ENCODE assay signal across 9 mouse cellular contexts in genomic region chr5:146221722-146222121, GRCm38 (mm10). TPM values are rescaled to one million over a fixed set of nuclear protein-coding genes. Genes with fewer than 3 reads are reported as not detected.
A peak's percentile ranks its signal among the peaks of the same experiment; 100 is the strongest.
DNase-seq lines count a peak whose midpoint lies in the region; ATAC-seq and TF ChIP-seq lines count a peak whose summit lies in the region.
"Had no signal": no experiment of that assay in that cellular context is flagged by ENCODE, and none has a peak within 500 bp of the region (broad histone marks: within the 10 kb centered on the region; RNA-seq: fewer than 3 reads in every experiment).

No protein-coding gene starts in this region.

- TF ChIP-seq POLR2A in cerebellum, adult 2 months (IDR thresholded peaks at IDR 0.05; ENCODE audit: borderline replicate concordance, insufficient read depth, low read length), result no peak
- no peak for TF ChIP-seq POLR2A in spleen, adult 2 months (IDR thresholded peaks at IDR 0.05; ENCODE audit: low read depth, low read length)

- DNase-seq in cerebellum, adult 2 months, result no peak
- DNase-seq in cerebellum, adult 9-10 months, result no peak
- DNase-seq in spleen, adult 2 months (ENCODE audit: low read depth in 1 of 2, low spot score in 2 of 2), result no peak
- no peak for DNase-seq in spleen, postnatal 14 days (ENCODE audit: low spot score in 2 of 2)
- DNase-seq in stomach, postnatal 0 days (ENCODE audit: low spot score), result no peak
- no peak for DNase-seq in thymus, adult 18-20 months
- no peak for DNase-seq in thymus, postnatal 0 days (ENCODE audit: low spot score)

- no peaks in the 10 kb centered on the region for H3K27me3 ChIP-seq in cerebellum, adult 2 months (ENCODE audit: control insufficient read depth, insufficient read depth, low read length)
- H3K27me3 ChIP-seq in spleen, adult 2 months (ENCODE audit: control insufficient read depth, insufficient read depth, low read length), result no peaks in the 10 kb centered on the region
- no peaks in the 10 kb centered on the region for H3K27me3 ChIP-seq in liver, embryonic 12.5 days (replicated peaks)
- H3K27me3 ChIP-seq in stomach, postnatal 0 days (ENCODE audit: control insufficient read depth, insufficient read depth, low read length), result no peaks in the 10 kb centered on the region

- peak overlapping the region; percentile 89 for H3K9ac ChIP-seq in liver, embryonic 12.5 days
- peak overlapping the region; percentile 93 for H3K9ac ChIP-seq in stomach, postnatal 0 days (ENCODE audit: low read length)

- 30% methylated on average over 6 of the region's 6 CpGs for WGBS in cerebellum, adult 2 months
- 41% methylated on average over 6 of the region's 6 CpGs for WGBS in spleen, adult 2 months
- WGBS in liver, embryonic 12.5 days (ENCODE audit: insufficient replicate concordance), result 36% methylated on average over 6 of the region's 6 CpGs
- 24% methylated on average over 6 of the region's 6 CpGs for WGBS in stomach, postnatal 0 days

- TF ChIP-seq EP300 in stomach, postnatal 0 days (optimal IDR thresholded peaks at IDR 0.05), result no peak

- H3K36me3 ChIP-seq in spleen, adult 2 months (ENCODE audit: control insufficient read depth, insufficient read depth, low read length), result peaks cover 3% of the 10 kb centered on the region
- H3K36me3 ChIP-seq in liver, embryonic 12.5 days, result peaks cover 30% of the 10 kb centered on the region
- H3K36me3 ChIP-seq in stomach, postnatal 0 days (ENCODE audit: control insufficient read depth, insufficient read depth, low read length), result peaks cover 11% of the 10 kb centered on the region

- H3K9me3 ChIP-seq in liver, embryonic 12.5 days (replicated peaks), result no peaks in the 10 kb centered on the region
- no peaks in the 10 kb centered on the region for H3K9me3 ChIP-seq in stomach, postnatal 0 days (ENCODE audit: control insufficient read depth, low read length)

- no peaks in the 10 kb centered on the region for H3K4me1 ChIP-seq in cerebellum, adult 2 months (ENCODE audit: control insufficient read depth, insufficient read depth, low read length)
- H3K4me1 ChIP-seq in spleen, adult 2 months (ENCODE audit: control insufficient read depth, insufficient read depth, insufficient read length), result no peaks in the 10 kb centered on the region; the same call in 1 of the 2 replicates
- H3K4me1 ChIP-seq in liver, embryonic 12.5 days, result peaks cover 26% of the 10 kb centered on the region
- H3K4me1 ChIP-seq in stomach, postnatal 0 days (replicated peaks; ENCODE audit: control insufficient read depth, insufficient read depth), result 0 out of 2 replicates have a peak, but pooled peaks cover 2% of the 10 kb centered on the region

- ATAC-seq in liver, embryonic 12.5 days, result no peak
- ATAC-seq in stomach, postnatal 0 days (ENCODE audit: low FRiP score, low TSS enrichment), result no peak

- no peak for TF ChIP-seq CTCF in cerebellum, adult 2 months (IDR thresholded peaks at IDR 0.05; ENCODE audit: borderline replicate concordance, insufficient read depth, low read depth, low read length)
- no peak for TF ChIP-seq CTCF in spleen, adult 2 months (IDR thresholded peaks at IDR 0.05; ENCODE audit: extremely low read depth, insufficient read depth, insufficient read length, insufficient replicate concordance)
- no peak for TF ChIP-seq CTCF in stomach, postnatal 0 days (IDR thresholded peaks at IDR 0.05; ENCODE audit: low read depth)

- H3K4me2 ChIP-seq in liver, embryonic 12.5 days, result peak overlapping the region; percentile 80
- peak overlapping the region; percentile 70 for H3K4me2 ChIP-seq in stomach, postnatal 0 days (replicated peaks; ENCODE audit: low read depth)

- peak overlapping the region; percentile 72 for H3K4me3 ChIP-seq in cerebellum, adult 2 months (replicated peaks; ENCODE audit: insufficient read depth, low read depth, low read length)
- H3K4me3 ChIP-seq in spleen, adult 2 months (ENCODE audit: extremely low read depth, insufficient read depth, insufficient read length), result 0 out of 2 replicates have a peak overlapping the region, but pooled peaks have one; percentile 100
- peak overlapping the region; percentile 90 for H3K4me3 ChIP-seq in liver, embryonic 12.5 days
- H3K4me3 ChIP-seq in stomach, postnatal 0 days (ENCODE audit: low read depth, low read length), result peak overlapping the region; percentile 73

- peak overlapping the region; percentile 74; the same call in 1 of the 2 replicates for H3K27ac ChIP-seq in cerebellum, adult 2 months (ENCODE audit: insufficient read depth, low read length)
- H3K27ac ChIP-seq in spleen, adult 2 months (ENCODE audit: insufficient read depth, low read length), result peak overlapping the region; percentile 98
- H3K27ac ChIP-seq in liver, embryonic 12.5 days, result peak overlapping the region; percentile 100
- peak overlapping the region; percentile 100 for H3K27ac ChIP-seq in stomach, postnatal 0 days (replicated peaks)

RNA-seq across cellular contexts. Expression of gene Rnf6, which starts 0.4 kb away (rescaled TPM):
- 67.0 and 68.4 TPM in 2 replicates for polyA plus RNA-seq in cerebellum, adult 2 months (2012; rRNA removed)
- polyA plus RNA-seq in spleen, adult 2 months (2012; rRNA removed), result 11.8 and 12.9 TPM in 2 replicates
- 24.8 and 25.3 TPM in 2 replicates for polyA plus RNA-seq in liver, embryonic 12.5 days (2016; fragmentation: Nextera tagmentation; extraction: Ambion mirVana)
- polyA plus RNA-seq in stomach, postnatal 0 days (2015; fragmentation: Nextera tagmentation; extraction: Ambion mirVana), result 35.9 and 38.3 TPM in 2 replicates
- 61.1 and 63.3 TPM in 2 replicates for polyA plus RNA-seq in thymus, postnatal 0 days (2015; fragmentation: Nextera tagmentation; extraction: Ambion mirVana)

RNA-seq across cellular contexts. Expression of gene Cdk8, which starts 9.3 kb away (rescaled TPM):
- polyA plus RNA-seq in cerebellum, adult 2 months (2012; rRNA removed), result 35.3 and 37.5 TPM in 2 replicates
- 21.0 and 23.8 TPM in 2 replicates for polyA plus RNA-seq in spleen, adult 2 months (2012; rRNA removed)
- 30.7 and 32.5 TPM in 2 replicates for polyA plus RNA-seq in liver, embryonic 12.5 days (2016; fragmentation: Nextera tagmentation; extraction: Ambion mirVana)
- polyA plus RNA-seq in stomach, postnatal 0 days (2015; fragmentation: Nextera tagmentation; extraction: Ambion mirVana), result 12.2 and 12.6 TPM in 2 replicates
- 15.6 and 16.3 TPM in 2 replicates for polyA plus RNA-seq in thymus, postnatal 0 days (2015; fragmentation: Nextera tagmentation; extraction: Ambion mirVana)

RNA-seq across cellular contexts. Expression of gene 1700001J03Rik, which starts 36.6 kb away (rescaled TPM):
- 2.2 and 2.8 TPM in 2 replicates for polyA plus RNA-seq in cerebellum, adult 2 months (2012; rRNA removed)
- 0.12 and 0.18 TPM in 2 replicates for polyA plus RNA-seq in spleen, adult 2 months (2012; rRNA removed)
- polyA plus RNA-seq in liver, embryonic 12.5 days (2016; fragmentation: Nextera tagmentation; extraction: Ambion mirVana), result not detected in 2 replicates
- not detected in 2 replicates for polyA plus RNA-seq in stomach, postnatal 0 days (2015; fragmentation: Nextera tagmentation; extraction: Ambion mirVana)
- polyA plus RNA-seq in thymus, postnatal 0 days (2015; fragmentation: Nextera tagmentation; extraction: Ambion mirVana), result not detected in 2 replicates

RNA-seq across cellular contexts. Expression of gene Gm6309, which starts 51.2 kb away (rescaled TPM):
- polyA plus RNA-seq in cerebellum, adult 2 months (2012; rRNA removed), result not detected in 2 replicates
- not detected in 2 replicates for polyA plus RNA-seq in spleen, adult 2 months (2012; rRNA removed)
- not detected in 2 replicates for polyA plus RNA-seq in liver, embryonic 12.5 days (2016; fragmentation: Nextera tagmentation; extraction: Ambion mirVana)
- polyA plus RNA-seq in stomach, postnatal 0 days (2015; fragmentation: Nextera tagmentation; extraction: Ambion mirVana), result not detected in 2 replicates
- polyA plus RNA-seq in thymus, postnatal 0 days (2015; fragmentation: Nextera tagmentation; extraction: Ambion mirVana), result not detected in 2 replicates
- polyA plus RNA-seq: large intestine, adult 2 months had no signal
